Mouse (Mus musculus): ENCODE measurements around the gene Hsph1. TPM values are rescaled to one million over a fixed set of nuclear protein-coding genes. Genes with fewer than 3 reads are reported as not detected.

Gene Hsph1
- total RNA-seq, 1 experiment from 2014 or later, result 40.5 TPM

DNA sequence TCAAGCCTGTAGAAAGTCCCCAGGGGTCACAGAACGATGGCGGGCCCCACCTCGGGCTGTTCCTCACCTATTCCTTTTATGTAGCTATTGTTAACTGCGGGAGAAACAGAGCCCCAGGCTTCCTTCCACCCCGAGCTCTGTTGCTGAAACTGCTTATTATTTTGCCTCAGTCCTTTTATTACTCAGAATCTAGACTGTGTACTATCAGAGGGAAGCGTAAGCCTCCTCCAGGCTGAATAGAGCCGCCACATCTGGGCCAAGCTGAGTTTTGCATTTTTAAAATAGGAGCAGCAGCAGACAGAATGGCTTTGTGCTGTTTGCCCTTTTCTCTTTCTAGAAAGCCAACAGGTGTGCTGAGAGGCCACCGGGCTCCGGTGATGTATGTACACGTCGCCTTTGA is 70.2 kb downstream of the Hsph1 start:
- no peak for ATAC-seq (replicated peaks in 1 of 2; ENCODE audit: insufficient read depth in 1 of 2, low FRiP score in 2 of 2, low TSS enrichment in 1 of 2, low read depth in 1 of 2, poor library complexity in 2 of 2, severe bottlenecking in 2 of 2)

Other genes starting within 250 kb of the Hsph1 start
- 0.30 and 1.2 TPM in 2 replicates for gene Medag, start 224.6 kb downstream of the Hsph1 start, total RNA-seq (2017)
- gene Tex26, start 196.7 kb downstream of the Hsph1 start, total RNA-seq (2017), result not detected in 2 replicates
- 0.38 TPM in 1 of 2 replicates, not detected in the other for gene Wdr95, start 107.7 kb downstream of the Hsph1 start, total RNA-seq (2017)
- gene B3glct, start 41.9 kb upstream of the Hsph1 start, total RNA-seq (2017), result 7.9 and 8.2 TPM in 2 replicates

Measured in hematopoietic stem cell, adult 5-6 weeks (primary cell).